Mouse (Mus musculus) thymus, adult 2 months (tissue): ENCODE results near the gene Exoc2. TPM values are rescaled to one million over a fixed set of nuclear protein-coding genes. Genes with fewer than 3 reads are reported as not detected.

Experiments used
- DNase-seq: peaks from one replicate; pipeline ENCODE4 v3.0.0; 2021
- H3K27ac ChIP-seq: fragments of 200-500 bp; 2 replicates; pipeline ENCODE4 v1.5.1; 2012; ENCODE audit warnings: low read length, control low read depth; ENCODE audit not compliant: control insufficient read depth, insufficient read depth
- H3K27me3 ChIP-seq: fragments of 200-500 bp; 2 replicates; pipeline ENCODE4 v1.6.1; 2012; ENCODE audit warnings: mild to moderate bottlenecking, low read length, moderate library complexity, mixed read lengths; ENCODE audit not compliant: control insufficient read depth, insufficient read depth
- H3K36me3 ChIP-seq: fragments of 200-500 bp; 2 replicates; pipeline ENCODE4 v1.6.1; 2012; ENCODE audit warnings: mild to moderate bottlenecking, low read length, moderate library complexity; ENCODE audit not compliant: control insufficient read depth, insufficient read depth
- H3K4me1 ChIP-seq: fragments of 200-500 bp; replicated peaks from 2 replicates; pipeline ENCODE4 v1.6.1; 2012; ENCODE audit warnings: low read length; ENCODE audit not compliant: control insufficient read depth, insufficient read depth
- H3K4me3 ChIP-seq: fragments of 200-500 bp; 2 replicates; pipeline ENCODE4 v1.5.1; 2012; ENCODE audit warnings: mild to moderate bottlenecking, low read length, control low read depth, moderate library complexity; ENCODE audit not compliant: control insufficient read depth, insufficient read depth
- CTCF ChIP-seq: fragments of 200-500 bp; IDR thresholded peaks from 2 replicates; pipeline ENCODE4 v1.5.1; 2012; ENCODE audit warnings: mild to moderate bottlenecking, control low read depth, low read length, moderate library complexity, borderline replicate concordance; ENCODE audit not compliant: control insufficient read depth, poor library complexity, insufficient read depth; ENCODE audit errors: extremely low read depth
- POLR2A ChIP-seq: fragments of 200-500 bp; IDR thresholded peaks from 2 replicates; pipeline ENCODE4 v1.6.1; 2012; ENCODE audit warnings: mild to moderate bottlenecking, low read length, control low read depth, moderate library complexity; ENCODE audit not compliant: control insufficient read depth, poor library complexity, insufficient read depth; ENCODE audit errors: extremely low read depth
- WGBS: fragments of 180-500 bp; shearing (Covaris S2); methylation state at CpG from one replicate; pipeline ENCODE4 v1.1.7; 2018; 5-methylcytosine and 5-hydroxymethylcytosine counted together
- polyA plus RNA-seq: library from polyadenylated mRNA; depleted of rRNA; stranded (reverse); fragments of >200 nt; gene quantifications from 2 replicates; pipeline ENCODE4 v1.2.3, GENCODE M21; 2012

Exoc2 gene
- polyA plus RNA-seq, 1 experiment: 25.7 TPM

DNA sequence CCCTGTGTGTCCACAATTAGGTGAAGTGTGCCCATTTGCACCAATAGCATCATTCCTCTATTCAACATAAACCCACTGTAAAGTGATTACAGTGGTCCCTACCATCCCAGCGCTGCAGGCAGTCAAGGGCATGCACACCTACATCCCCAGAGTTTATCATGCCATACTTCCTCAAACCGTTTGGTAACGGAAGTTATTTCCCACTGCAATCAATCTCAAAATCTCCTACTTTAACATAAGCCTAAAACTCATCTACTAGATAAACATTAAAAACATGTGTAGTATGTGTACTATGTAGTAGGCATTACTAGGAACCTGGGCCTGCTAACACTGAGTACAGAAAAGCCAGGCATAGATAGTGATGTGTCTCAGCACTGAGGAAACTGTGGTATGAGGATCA is 2.8 kb downstream of the Exoc2 start:
- no peak overlapping the region for H3K27ac ChIP-seq

DNA sequence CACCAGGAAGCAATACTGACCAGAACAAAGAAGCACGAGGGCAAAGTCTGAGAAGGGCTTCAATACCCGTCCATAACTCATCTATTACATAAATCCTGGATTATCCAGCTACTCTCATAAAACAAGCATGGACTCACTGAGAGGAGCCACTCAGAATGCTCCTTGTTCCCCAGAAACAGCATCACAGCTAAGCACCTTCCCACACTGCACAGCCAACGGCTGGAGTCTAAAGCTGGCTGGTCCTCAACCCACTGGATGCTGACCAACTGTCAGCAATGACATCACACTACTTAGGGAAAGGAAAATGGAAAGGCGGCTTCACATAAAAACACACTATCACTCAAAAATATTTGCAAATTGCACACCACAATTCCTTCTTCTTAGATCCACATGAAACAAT is 5.6 kb downstream of the Exoc2 start:
- TF ChIP-seq POLR2A (no peak), CTCF (no peak)
- H3K4me1 ChIP-seq: peaks cover 14% of the 10 kb centered on the region
- no peak overlapping the region for H3K4me3 ChIP-seq
- no peak overlapping the region for H3K27ac ChIP-seq
- H3K36me3 ChIP-seq: no peaks in the 10 kb centered on the region
- 89% methylated on average over 4 of the region's 4 CpGs for WGBS
- DNase-seq: no peak
- H3K27me3 ChIP-seq: no peaks in the 10 kb centered on the region

More for the DNA sequence above, 2.8 kb downstream of the Exoc2 start:
- Histone ChIP-seq H3K27me3 (no peaks in the 10 kb centered on the region), H3K4me1 (peaks cover 20% of the 10 kb centered on the region), H3K36me3 (no peaks in the 10 kb centered on the region), H3K4me3 (no peak overlapping the region)
- DNase-seq: no peak
- TF ChIP-seq CTCF (no peak), POLR2A (no peak)
- WGBS: 39% methylated on average over 3 of the region's 3 CpGs

DNA sequence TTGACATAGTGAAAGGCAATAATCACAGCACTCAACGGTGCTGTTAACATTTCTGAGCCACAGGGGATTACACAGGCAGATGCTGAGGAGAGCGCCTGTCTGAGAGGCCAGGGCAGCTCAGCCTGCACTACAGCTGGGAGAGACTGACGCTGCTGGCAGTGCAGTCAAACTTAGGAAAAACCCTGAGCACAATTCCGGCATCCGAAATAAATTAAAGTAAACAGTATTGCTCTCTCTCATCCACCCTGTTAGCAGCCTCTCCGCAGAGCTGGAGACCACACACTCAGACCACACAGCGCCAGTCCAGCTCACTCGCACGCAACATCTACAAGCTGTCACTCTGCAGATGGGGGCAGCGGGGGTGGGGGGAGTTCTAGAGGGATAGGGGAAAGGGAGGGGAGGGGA is 7.4 kb downstream of the Exoc2 start:
- Histone ChIP-seq H3K36me3 (0 out of 2 replicates have a peak, but pooled peaks cover 4% of the 10 kb centered on the region), H3K4me1 (peaks cover 14% of the 10 kb centered on the region), H3K4me3 (no peak overlapping the region), H3K27me3 (no peaks in the 10 kb centered on the region), H3K27ac (no peak overlapping the region)
- no peak for DNase-seq
- 92% methylated on average over 10 of the region's 10 CpGs for WGBS
- no peak for TF ChIP-seq POLR2A
- no peak for TF ChIP-seq CTCF

DNA sequence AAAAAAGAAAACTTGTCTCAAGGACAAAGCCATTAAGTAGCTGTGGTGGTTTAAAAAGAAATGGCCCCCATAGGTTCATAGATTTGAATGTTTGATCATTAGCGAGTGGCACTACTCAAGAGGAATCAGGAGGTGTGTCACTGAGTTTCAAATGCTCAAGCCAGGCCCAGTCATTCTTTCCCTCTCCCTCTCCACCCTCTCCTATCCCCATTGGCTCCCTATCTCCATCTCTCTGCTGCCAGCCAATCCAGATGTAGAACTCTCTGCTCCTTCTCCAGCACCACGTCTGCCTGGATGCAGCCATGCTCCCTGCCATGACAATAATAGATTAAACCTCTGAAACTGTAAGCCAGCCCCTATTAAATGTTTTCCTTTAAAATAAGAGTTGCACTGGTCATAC is 12.0 kb downstream of the Exoc2 start:
- H3K4me3 ChIP-seq: no peak overlapping the region
- WGBS: 95% methylated on average over 2 of the region's 2 CpGs
- H3K4me1 ChIP-seq: no peaks in the 10 kb centered on the region
- TF ChIP-seq POLR2A (no peak), CTCF (no peak)
- no peak overlapping the region for H3K27ac ChIP-seq
- DNase-seq: no peak
- no peaks in the 10 kb centered on the region for H3K27me3 ChIP-seq
- H3K36me3 ChIP-seq: peaks cover 10% of the 10 kb centered on the region

DNA sequence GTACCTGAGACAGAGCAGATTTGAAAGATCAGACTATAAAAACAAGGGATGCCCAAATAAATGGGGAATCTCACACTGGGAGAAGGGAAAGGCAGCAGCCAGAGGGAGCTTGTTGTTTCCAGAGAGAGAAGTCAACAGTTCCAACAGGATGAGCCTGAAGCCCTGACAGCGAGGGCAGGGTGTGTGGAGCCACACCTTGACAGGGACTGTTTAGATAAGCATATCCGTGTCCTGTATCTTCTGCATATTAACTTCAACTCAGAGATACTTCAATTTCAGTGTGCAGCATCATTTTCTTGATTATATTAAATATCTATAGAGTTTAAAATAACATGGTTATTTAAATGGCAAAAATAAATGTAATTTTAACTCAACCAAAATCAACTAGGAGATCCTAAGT is 13.2 kb downstream of the Exoc2 start:
- no peak overlapping the region for H3K4me3 ChIP-seq
- H3K4me1 ChIP-seq: no peaks in the 10 kb centered on the region
- H3K36me3 ChIP-seq: peaks cover 10% of the 10 kb centered on the region
- 97% methylated on average over 2 of the region's 2 CpGs for WGBS
- H3K27me3 ChIP-seq: no peaks in the 10 kb centered on the region
- H3K27ac ChIP-seq: no peak overlapping the region
- no peak for TF ChIP-seq CTCF
- no peak for TF ChIP-seq POLR2A
- no peak for DNase-seq

DNA sequence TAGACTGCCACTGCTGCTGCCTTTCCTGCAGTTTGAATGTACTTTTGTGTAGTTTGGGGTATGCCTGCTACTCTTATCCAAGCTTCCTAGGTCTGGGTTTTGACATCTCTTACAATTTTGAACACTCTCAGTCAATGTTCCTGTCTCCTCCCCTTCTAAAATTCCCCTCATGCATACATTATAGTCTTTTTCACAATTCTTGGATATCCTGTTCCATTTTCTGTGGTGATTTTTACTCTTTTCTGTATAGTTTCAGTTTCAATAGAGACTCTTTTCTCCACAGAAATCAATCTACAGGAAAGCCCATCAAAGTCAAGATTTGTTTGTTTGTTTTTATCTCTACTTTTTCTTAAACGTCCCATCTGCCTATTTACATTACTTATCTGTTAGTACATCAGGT is 20.3 kb downstream of the Exoc2 start:
- 67% methylated on average over 1 of the region's 1 CpGs for WGBS
- Histone ChIP-seq H3K4me1 (no peaks in the 10 kb centered on the region), H3K36me3 (no peaks in the 10 kb centered on the region), H3K27me3 (no peaks in the 10 kb centered on the region), H3K4me3 (no peak overlapping the region), H3K27ac (no peak overlapping the region)
- no peak for TF ChIP-seq CTCF
- no peak for DNase-seq

DNA sequence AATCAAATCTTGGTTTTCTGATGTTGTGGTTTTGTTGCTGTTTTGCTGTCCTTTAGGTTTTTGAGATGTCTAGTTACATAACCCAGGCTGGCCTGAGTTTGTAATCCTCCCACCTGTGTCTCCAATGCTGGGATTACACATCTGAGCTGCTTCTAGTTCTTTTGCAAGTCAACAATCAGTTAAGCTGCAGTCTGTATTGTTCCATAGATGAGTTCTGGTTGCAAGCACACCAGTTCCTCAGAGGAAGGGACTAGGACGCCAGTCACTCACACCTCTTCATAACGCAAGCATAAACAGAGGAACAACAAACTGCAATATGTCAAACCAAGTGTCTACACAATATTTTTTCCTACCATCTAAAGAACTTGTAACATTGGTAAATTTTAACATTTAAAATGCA is 21.8 kb downstream of the Exoc2 start:
- TF ChIP-seq POLR2A: no peak
- no peaks in the 10 kb centered on the region for H3K27me3 ChIP-seq
- DNase-seq: no peak
- H3K36me3 ChIP-seq: no peaks in the 10 kb centered on the region
- H3K27ac ChIP-seq: no peak overlapping the region
- H3K4me3 ChIP-seq: no peak overlapping the region
- over 99% methylated on average over 2 of the region's 2 CpGs for WGBS
- H3K4me1 ChIP-seq: no peaks in the 10 kb centered on the region

DNA sequence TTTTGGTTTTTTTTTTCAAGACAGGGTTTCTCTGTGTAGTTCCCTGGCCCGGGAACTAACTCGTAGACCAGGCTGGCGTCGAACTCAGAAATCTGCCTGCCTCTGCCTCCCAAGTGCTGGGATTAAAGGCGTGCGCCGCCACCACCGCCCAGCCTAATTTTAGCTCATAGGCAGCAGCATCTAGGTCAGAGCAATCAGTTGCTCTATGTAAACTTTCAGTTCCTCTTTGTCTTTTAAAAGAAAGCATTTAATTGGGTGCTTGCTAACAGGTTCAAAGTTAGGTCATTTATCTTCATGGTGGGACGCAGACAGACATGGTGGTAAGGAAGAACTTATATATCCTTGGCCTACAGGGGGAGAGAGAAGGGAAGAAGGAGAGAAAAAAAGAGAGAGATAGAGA is 24.7 kb downstream of the Exoc2 start:
- no peaks in the 10 kb centered on the region for H3K36me3 ChIP-seq
- H3K4me1 ChIP-seq: no peaks in the 10 kb centered on the region
- DNase-seq: no peak
- TF ChIP-seq POLR2A (no peak), CTCF (no peak)
- no peak overlapping the region for H3K27ac ChIP-seq
- WGBS: 96% methylated on average over 9 of the region's 9 CpGs
- no peak overlapping the region for H3K4me3 ChIP-seq
- no peaks in the 10 kb centered on the region for H3K27me3 ChIP-seq
